Mouse (Mus musculus) hindlimb bud, embryonic 11.5 days (tissue): ENCODE measurements around the gene Uck1.

Experiments used
- DNase-seq: peaks from one replicate; pipeline ENCODE4 v3.0.0-alpha.2; 2012; ENCODE audit warnings: low read depth, low spot score; ENCODE audit errors: extremely low spot score

The Uck1 gene

GRCm38 (mm10) chr2:32220021-32220420, 39.9 kb downstream of the Uck1 start:
- DNase-seq: no peak

- no peak for DNase-seq
Observed at GRCm38 (mm10) chr2:32219501-32219900, 40.5 kb downstream of the Uck1 start.

GRCm38 (mm10) chr2:32218541-32219334, 41.2 kb downstream of the Uck1 start:
- DNase-seq: no peak

- DNase-seq: no peak
Observed at GRCm38 (mm10) chr2:32218113-32218512, 41.8 kb downstream of the Uck1 start.

GRCm38 (mm10) chr2:32217656-32218055, 42.3 kb downstream of the Uck1 start:
- DNase-seq: no peak

GRCm38 (mm10) chr2:32216506-32216905, 43.5 kb downstream of the Uck1 start:
- no peak for DNase-seq

GRCm38 (mm10) chr2:32215576-32215975, 44.4 kb downstream of the Uck1 start:
- DNase-seq: no peak

GRCm38 (mm10) chr2:32213000-32213399, 47.0 kb downstream of the Uck1 start:
- DNase-seq: no peak

- no peak for DNase-seq
Observed at GRCm38 (mm10) chr2:32211689-32212088, 48.3 kb downstream of the Uck1 start.

GRCm38 (mm10) chr2:32207682-32208081, 52.3 kb downstream of the Uck1 start:
- no peak for DNase-seq
